Mouse (Mus musculus): ENCODE results near the gene Gm21900. TPM values are rescaled to one million over a fixed set of nuclear protein-coding genes. Genes with fewer than 3 reads are reported as not detected.
"Not testable (repeated sequence)": the region's sequence is repeated elsewhere in the genome, so short reads cannot be mapped to it uniquely, and the experiment has no call there.

The Gm21900 gene
- total RNA-seq (2021), result not detected
- long read RNA-seq, experiment 1, result 0 reads
- long read RNA-seq, experiment 2, result 0 reads

GRCm38 (mm10) chrY:10616061-10616460 is at the start of gene Gm21900:
Gene Gm21900, plus strand, starts transcription at chrY:10616361.
- not testable (repeated sequence) for DNase-seq (ENCODE audit: low spot score in 2 of 2)

DNA sequence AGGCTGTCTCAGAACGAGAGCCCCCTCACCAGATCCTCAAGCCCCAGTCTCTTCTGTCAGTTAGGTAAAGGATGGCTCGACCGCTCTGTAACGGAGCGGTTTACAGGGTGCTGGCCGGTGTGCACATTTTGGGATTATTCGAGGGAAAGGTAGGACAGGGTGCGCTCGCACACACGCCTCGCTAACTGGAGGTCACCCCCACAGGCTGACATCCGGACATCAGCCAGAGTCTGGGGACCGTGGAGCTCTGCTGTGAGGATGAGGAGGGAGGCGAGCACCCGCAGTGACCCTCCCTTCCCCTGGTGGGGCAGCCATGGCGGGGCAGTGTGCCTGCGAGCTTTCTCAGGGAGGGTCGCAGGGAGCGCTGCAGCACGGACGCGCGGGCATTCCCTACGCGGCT is 27.4 kb downstream of the Gm21900 start:
- peak in 1 of 2 experiments; percentile 1 for DNase-seq (ENCODE audit: low spot score in 2 of 2)

Other genes with a start within 250 kb of the Gm21900 start
- gene Gm28510, start 203.6 kb upstream of the Gm21900 start, total RNA-seq (2021), result not detected
- gene Gm20737, start 80.3 kb upstream of the Gm21900 start, total RNA-seq (2021), result not detected
- gene Gm21775, start 62.9 kb upstream of the Gm21900 start, total RNA-seq (2021), result not detected
- not detected for gene Gm20777, start 136.1 kb downstream of the Gm21900 start, total RNA-seq (2021)